27 mouse cellular contexts compared by ENCODE assay signal in genomic region chr7:110009084-110009483, GRCm38 (mm10). TPM values are rescaled to one million over a fixed set of nuclear protein-coding genes. Genes with fewer than 3 reads are reported as not detected.
DNase-seq lines count a peak whose midpoint lies in the region; ATAC-seq and TF ChIP-seq lines count a peak whose summit lies in the region.
"Had no signal": no experiment of that assay in that cellular context is flagged by ENCODE, and none has a peak within 500 bp of the region (broad histone marks: within the 10 kb centered on the region; RNA-seq: fewer than 3 reads in every experiment).

No protein-coding gene starts in this region.

- WGBS in kidney, adult 2 months = 50% methylated on average over 6 of the region's 6 CpGs
- WGBS in kidney, embryonic 15.5 days = 68% methylated on average over 6 of the region's 6 CpGs

- no peak overlapping the region for H3K4me2 ChIP-seq in kidney, embryonic 15.5 days
- H3K4me2 ChIP-seq: embryonic facial prominence, embryonic 13.5 days; forebrain, embryonic 12.5 days; forebrain, embryonic 15.5 days; heart, embryonic 12.5 days; heart, embryonic 15.5 days; hindbrain, embryonic 13.5 days; intestine, embryonic 15.5 days had no signal

- no peak overlapping the region for H3K9ac ChIP-seq in kidney, embryonic 15.5 days
- H3K9ac ChIP-seq: embryonic facial prominence, embryonic 13.5 days; forebrain, embryonic 12.5 days; forebrain, embryonic 15.5 days; heart, embryonic 12.5 days; heart, embryonic 15.5 days; hindbrain, embryonic 13.5 days; intestine, embryonic 15.5 days had no signal

- H3K27ac ChIP-seq in kidney, adult 2 months (ENCODE audit: insufficient read depth, low read depth, low read length) = no peak overlapping the region
- H3K27ac ChIP-seq in kidney, embryonic 15.5 days = no peak overlapping the region
- H3K27ac ChIP-seq: embryonic facial prominence, embryonic 10.5 days; embryonic facial prominence, embryonic 13.5 days; forebrain, embryonic 12.5 days; forebrain, embryonic 15.5 days; heart, embryonic 15.5 days; hindbrain, embryonic 10.5 days; hindbrain, embryonic 13.5 days; intestine, embryonic 15.5 days had no signal

- peak; percentile 40 for DNase-seq in adrenal gland, adult 2 months
- DNase-seq in adrenal gland, postnatal 10 days = no peak
- DNase-seq in kidney, adult 2 months = peak; percentile 43
- DNase-seq in kidney, adult 11 months = no peak
- peak; percentile 9 for DNase-seq in kidney, postnatal 14 days
- DNase-seq: cerebellum, adult 11-12 months; cerebellum, adult 8-10 months; cerebellum, postnatal 10 days; cerebellum, postnatal 36 days; embryo, embryonic 11 days; gastrocnemius, postnatal 25 days; heart, adult 18-20 months; heart, postnatal 10 days; heart, postnatal 36 days had no signal

- no peaks in the 10 kb centered on the region for H3K4me1 ChIP-seq in kidney, adult 2 months (ENCODE audit: control insufficient read depth, insufficient read depth, low read length)
- H3K4me1 ChIP-seq in kidney, embryonic 15.5 days = no peaks in the 10 kb centered on the region
- H3K4me1 ChIP-seq: embryonic facial prominence, embryonic 10.5 days; embryonic facial prominence, embryonic 13.5 days; forebrain, embryonic 12.5 days; forebrain, embryonic 15.5 days; heart, embryonic 12.5 days; heart, embryonic 15.5 days; hindbrain, embryonic 10.5 days; hindbrain, embryonic 13.5 days; intestine, embryonic 15.5 days had no signal

- no peak for TF ChIP-seq POLR2A in kidney, adult 2 months (IDR thresholded peaks at IDR 0.05; ENCODE audit: low read depth, low read length)

- no peak for TF ChIP-seq CTCF in kidney, adult 2 months (conservative IDR thresholded peaks at IDR 0.05; ENCODE audit: insufficient read depth, insufficient read length, low read depth, low read length)

- no peak overlapping the region for H3K4me3 ChIP-seq in kidney, adult 2 months (ENCODE audit: insufficient read depth, low read depth, low read length)
- no peak overlapping the region for H3K4me3 ChIP-seq in kidney, embryonic 15.5 days (replicated peaks)
- H3K4me3 ChIP-seq: embryonic facial prominence, embryonic 10.5 days; embryonic facial prominence, embryonic 13.5 days; erythroblast, embryonic 14.5 days; forebrain, embryonic 12.5 days; forebrain, embryonic 15.5 days; heart, embryonic 12.5 days; heart, embryonic 15.5 days; hindbrain, embryonic 10.5 days; hindbrain, embryonic 13.5 days; intestine, embryonic 15.5 days had no signal

- H3K27me3 ChIP-seq in kidney, adult 2 months (replicated peaks; ENCODE audit: control insufficient read depth, insufficient read depth, low read length) = no peaks in the 10 kb centered on the region
- H3K27me3 ChIP-seq in kidney, embryonic 15.5 days = no peaks in the 10 kb centered on the region
- H3K27me3 ChIP-seq: embryonic facial prominence, embryonic 13.5 days; forebrain, embryonic 12.5 days; forebrain, embryonic 15.5 days; heart, embryonic 12.5 days; heart, embryonic 15.5 days; hindbrain, embryonic 13.5 days; intestine, embryonic 15.5 days had no signal

- H3K9me3 ChIP-seq in kidney, embryonic 15.5 days (replicated peaks) = no peaks in the 10 kb centered on the region
- H3K9me3 ChIP-seq: embryonic facial prominence, embryonic 10.5 days; embryonic facial prominence, embryonic 13.5 days; forebrain, embryonic 12.5 days; forebrain, embryonic 15.5 days; heart, embryonic 12.5 days; heart, embryonic 15.5 days; hindbrain, embryonic 10.5 days; hindbrain, embryonic 13.5 days; intestine, embryonic 15.5 days had no signal

- no peak for ATAC-seq in kidney, embryonic 15.5 days (replicated peaks; ENCODE audit: low FRiP score)
- ATAC-seq: activated CD4-positive, CD25-positive, alpha-beta regulatory T cell, adult 4 months; forebrain, embryonic 15.5 days; hindbrain, embryonic 16.5 days; intestine, embryonic 15.5 days had no signal

- no peaks in the 10 kb centered on the region for H3K36me3 ChIP-seq in kidney, adult 2 months (ENCODE audit: control insufficient read depth, insufficient read depth, low read length)
- no peaks in the 10 kb centered on the region for H3K36me3 ChIP-seq in kidney, embryonic 15.5 days
- H3K36me3 ChIP-seq: embryonic facial prominence, embryonic 10.5 days; embryonic facial prominence, embryonic 13.5 days; forebrain, embryonic 12.5 days; forebrain, embryonic 15.5 days; heart, embryonic 12.5 days; heart, embryonic 15.5 days; hindbrain, embryonic 10.5 days; hindbrain, embryonic 13.5 days; intestine, embryonic 15.5 days had no signal

RNA-seq across cellular contexts. Expression of gene Ipo7, which starts 9.0 kb away (rescaled TPM):
- 10 to 100 TPM; 79.8 to 84.7 TPM for total RNA-seq in adrenal gland, adult 2 months (2021)
- 27.6 and 34.9 TPM in 2 replicates for polyA plus RNA-seq in adrenal gland, adult 2 months (2012; rRNA removed)
- 10 to 100 TPM; 80.5 to 82.4 TPM for total RNA-seq in adrenal gland, postnatal 10 days (2021)
- 17.9 and 22.3 TPM in 2 replicates for polyA plus RNA-seq in kidney, adult 2 months (2012; rRNA removed)
- polyA plus RNA-seq in kidney, embryonic 15.5 days (2015; fragmentation: Nextera tagmentation; extraction: Ambion mirVana) = 53.8 and 54.3 TPM in 2 replicates

RNA-seq across cellular contexts. Expression of gene Tmem41b, which starts 22.4 kb away (rescaled TPM):
- total RNA-seq in adrenal gland, adult 2 months (2021) = 10 to 100 TPM; 50.4 to 51.5 TPM
- polyA plus RNA-seq in adrenal gland, adult 2 months (2012; rRNA removed) = 12.2 and 15.1 TPM in 2 replicates
- total RNA-seq in adrenal gland, postnatal 10 days (2021) = 10 to 100 TPM; 41.1 to 45.2 TPM
- 26.2 and 27.1 TPM in 2 replicates for polyA plus RNA-seq in kidney, adult 2 months (2012; rRNA removed)
- polyA plus RNA-seq in kidney, embryonic 15.5 days (2015; fragmentation: Nextera tagmentation; extraction: Ambion mirVana) = 59.5 and 69.1 TPM in 2 replicates

RNA-seq across cellular contexts. Expression of gene Dennd5a, which starts 48.8 kb away (rescaled TPM):
- 100 to 1,000 TPM; 147 to 174 TPM for total RNA-seq in adrenal gland, adult 2 months (2021)
- polyA plus RNA-seq in adrenal gland, adult 2 months (2012; rRNA removed) = 103 and 118 TPM in 2 replicates
- total RNA-seq in adrenal gland, postnatal 10 days (2021) = 100 to 1,000 TPM; 131 to 144 TPM
- polyA plus RNA-seq in kidney, adult 2 months (2012; rRNA removed) = 66.6 and 67.6 TPM in 2 replicates
- 31.4 and 31.6 TPM in 2 replicates for polyA plus RNA-seq in kidney, embryonic 15.5 days (2015; fragmentation: Nextera tagmentation; extraction: Ambion mirVana)

RNA-seq across cellular contexts. Expression of gene Zfp143, which starts 51.9 kb away (rescaled TPM):
- total RNA-seq in adrenal gland, adult 2 months (2021) = 10 to 100 TPM; 15.1 to 16.8 TPM
- 5.4 and 8.3 TPM in 2 replicates for polyA plus RNA-seq in adrenal gland, adult 2 months (2012; rRNA removed)
- 10 to 100 TPM; 10.3 to 14.9 TPM for total RNA-seq in adrenal gland, postnatal 10 days (2021)
- 7.5 and 9.4 TPM in 2 replicates for polyA plus RNA-seq in kidney, adult 2 months (2012; rRNA removed)
- polyA plus RNA-seq in kidney, embryonic 15.5 days (2015; fragmentation: Nextera tagmentation; extraction: Ambion mirVana) = 19.0 and 21.0 TPM in 2 replicates

Comparison
In these comparisons a context has a peak if more than half of its experiments do, and no peak if none do; other contexts are left out.
1. DNase-seq: peak in adrenal gland, adult 2 months (single experiment), kidney, adult 2 months (single experiment) and kidney, postnatal 14 days (single experiment); none in adrenal gland, postnatal 10 days (single experiment) and kidney, adult 11 months (single experiment).